Mouse (Mus musculus) lung, embryonic 14.5 days (tissue): ENCODE data around the gene Gbf1. TPM values are rescaled to one million over a fixed set of nuclear protein-coding genes. Genes with fewer than 3 reads are reported as not detected.

Experiments
- ATAC-seq: fragments of 200-750 bp; cut with Nextera tagmentation; 2 replicates; pipeline ENCODE4 v1.8.0; 2017; ENCODE audit warnings: mild to moderate bottlenecking, moderate TSS enrichment, moderate library complexity; ENCODE audit not compliant: insufficient read depth
- DNase-seq: peaks from one replicate; pipeline ENCODE4 v3.0.0-alpha.2; 2015
- H3K27ac ChIP-seq: fragments of 300-500 bp; sonication (generic); 2 replicates; pipeline ENCODE4 v1.5.1; 2014; ENCODE audit warnings: low read depth, mild to moderate bottlenecking, moderate library complexity
- H3K27me3 ChIP-seq: fragments of 300-500 bp; sonication (generic); 2 replicates; pipeline ENCODE4 v1.6.1; 2014; ENCODE audit warnings: low read length, control low read depth; ENCODE audit not compliant: insufficient read depth
- H3K36me3 ChIP-seq: fragments of 300-500 bp; sonication (generic); 2 replicates; pipeline ENCODE4 v1.6.1; 2014; ENCODE audit warnings: control low read depth; ENCODE audit not compliant: insufficient read depth
- H3K4me1 ChIP-seq: fragments of 300-500 bp; sonication (generic); 2 replicates; pipeline ENCODE4 v1.6.1; 2014; ENCODE audit warnings: antibody characterized with exemption, control low read depth; ENCODE audit not compliant: insufficient read depth
- H3K4me2 ChIP-seq: fragments of 300-500 bp; sonication (generic); 2 replicates; pipeline ENCODE4 v1.6.1; 2014; ENCODE audit warnings: mild to moderate bottlenecking
- H3K4me3 ChIP-seq: fragments of 300-500 bp; sonication (generic); 2 replicates; pipeline ENCODE4 v1.5.1; 2014; ENCODE audit warnings: low read depth, low read length
- H3K9ac ChIP-seq: fragments of 300-500 bp; sonication (generic); 2 replicates; pipeline ENCODE4 v1.6.1; 2014
- H3K9me3 ChIP-seq: fragments of 300-500 bp; sonication (generic); 2 replicates; pipeline ENCODE4 v1.6.1; 2016; ENCODE audit warnings: low read depth, low read length, control low read depth
- CTCF ChIP-seq: IDR thresholded peaks from 2 replicates; pipeline ENCODE4 v1.5.1; 2016; ENCODE audit warnings: antibody characterized with exemption, low read depth
- WGBS: fragments of 180-500 bp; shearing (Covaris S2); extraction: QIAGEN DNeasy Blood & Tissue Kit; methylation state at CpG from one replicate; pipeline ENCODE4 v1.1.7; 2014; 5-methylcytosine and 5-hydroxymethylcytosine counted together
- polyA plus RNA-seq: library from polyadenylated mRNA; unstranded; fragments of >200 nt; fragmentation: Nextera tagmentation; extraction: Ambion mirVana; gene quantifications from 2 replicates; pipeline ENCODE4 v1.2.1, GENCODE M21; 2014

The Gbf1 gene
- polyA plus RNA-seq, 1 experiment from 2014 or later: 66.4 TPM

DNA sequence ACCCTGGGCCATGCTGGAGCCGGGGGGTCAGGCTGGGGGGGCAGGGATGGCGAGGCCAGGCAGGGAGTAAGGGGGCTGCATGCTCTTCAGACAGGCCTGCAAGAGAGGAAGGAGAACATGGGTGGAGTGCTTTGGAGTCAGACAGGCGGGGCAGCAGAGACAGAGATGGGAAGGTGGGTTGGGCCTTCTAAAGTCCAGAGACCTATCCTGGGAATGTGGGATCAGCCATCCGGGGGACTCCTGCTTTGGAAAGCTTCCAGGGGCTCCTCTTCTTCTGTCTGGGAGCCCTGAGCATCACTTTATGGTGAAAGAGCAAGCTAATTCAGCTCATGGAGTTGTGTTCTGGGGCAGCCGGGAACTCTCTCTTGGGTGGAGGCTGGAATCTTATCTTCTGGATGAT is 172.6 kb downstream of the Gbf1 start:
- Histone ChIP-seq H3K9me3 (no peaks in the 10 kb centered on the region), H3K27ac (no peak overlapping the region), H3K4me3 (no peak overlapping the region), H3K9ac (no peak overlapping the region), H3K4me2 (no peak overlapping the region), H3K4me1 (peaks cover 17% of the 10 kb centered on the region), H3K27me3 (peaks cover 74% of the 10 kb centered on the region), H3K36me3 (no peaks in the 10 kb centered on the region)
- no peak for ATAC-seq
- 57% methylated on average over 5 of the region's 5 CpGs for WGBS
- TF ChIP-seq CTCF: no peak
- DNase-seq: no peak

DNA sequence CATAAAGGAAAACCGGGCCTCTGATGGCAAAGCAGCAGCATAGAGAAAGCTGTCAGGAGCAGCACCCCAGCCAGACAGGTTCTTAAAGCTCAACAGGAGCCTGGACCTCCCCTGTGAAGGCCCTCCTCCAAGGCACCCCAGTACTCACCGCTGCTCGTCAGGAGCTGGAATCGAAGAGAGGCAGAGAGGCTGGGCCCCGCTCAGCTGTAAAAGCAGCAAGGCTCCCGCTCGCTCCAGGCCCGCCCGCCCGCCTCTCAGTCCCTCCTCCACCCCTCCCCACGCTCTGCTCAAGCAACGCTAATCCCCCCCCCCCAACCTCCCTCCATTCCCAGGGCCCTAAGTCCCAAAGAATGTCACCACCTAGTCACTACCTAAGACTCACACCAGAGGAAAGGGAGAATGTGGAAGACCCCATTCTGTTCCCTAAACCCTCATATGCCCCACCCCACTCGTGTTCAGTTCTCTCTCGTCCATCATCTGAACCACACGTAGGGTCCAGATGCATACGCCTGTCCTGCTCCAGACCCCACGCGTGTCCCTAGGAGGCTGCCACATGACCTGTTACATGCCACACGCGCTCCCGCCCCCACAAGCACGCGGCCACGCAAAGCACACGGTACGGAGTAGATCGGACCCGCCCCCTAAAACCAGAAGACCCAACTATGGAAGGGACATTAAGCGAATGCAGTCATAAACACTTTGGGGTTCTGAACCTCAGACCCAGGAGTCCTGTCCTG is 173.9 kb downstream of the Gbf1 start:
- ATAC-seq (no peak), DNase-seq (no peak)
- H3K4me1 ChIP-seq: peaks cover 17% of the 10 kb centered on the region
- WGBS: 6% methylated on average over 29 of the region's 29 CpGs
- H3K27ac ChIP-seq: no peak overlapping the region
- no peaks in the 10 kb centered on the region for H3K9me3 ChIP-seq
- H3K4me3 ChIP-seq: no peak overlapping the region
- peak overlapping the region; percentile 100 for H3K4me2 ChIP-seq
- H3K9ac ChIP-seq: no peak overlapping the region
- no peak for TF ChIP-seq CTCF
- H3K36me3 ChIP-seq: peaks cover 11% of the 10 kb centered on the region
- peaks cover 62% of the 10 kb centered on the region for H3K27me3 ChIP-seq

DNA sequence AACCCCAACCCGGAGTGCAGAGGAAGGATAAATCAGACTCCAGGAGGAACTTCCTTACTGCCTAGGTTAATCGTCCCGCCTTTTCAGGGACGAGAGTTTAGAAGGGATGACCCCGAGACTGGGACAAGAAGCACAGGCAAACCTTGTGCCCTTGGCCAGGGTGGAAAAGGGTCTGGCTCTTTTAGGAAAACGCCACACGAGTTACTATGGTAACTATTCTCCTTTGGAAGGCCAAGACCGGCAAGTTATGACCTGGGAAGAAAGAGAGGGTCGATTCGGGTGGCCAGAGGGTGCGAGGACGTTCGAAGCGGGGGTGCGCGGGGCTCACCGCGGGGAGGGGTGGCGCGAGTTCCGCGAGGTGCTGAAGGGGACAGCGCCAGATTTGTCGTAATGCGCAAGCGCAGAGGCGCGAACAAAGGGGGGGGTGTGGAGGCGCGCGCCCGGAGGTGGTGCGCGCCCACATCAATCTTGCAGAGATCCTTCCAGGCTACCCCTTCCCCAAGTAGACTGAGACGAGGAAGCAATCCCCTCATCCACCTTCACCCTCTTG is 174.5 kb downstream of the Gbf1 start, which contains the start of gene Psd:
Psd (minus strand) TSS at position 401 of the 550 bp plus-strand sequence.
- H3K4me1 ChIP-seq: peaks cover 17% of the 10 kb centered on the region
- H3K4me2 ChIP-seq: peak within 1 kb of the TSS; percentile 100
- H3K4me3 ChIP-seq: peak within 1 kb of the TSS; percentile 74
- no peaks in the 10 kb centered on the region for H3K9me3 ChIP-seq
- H3K27me3 ChIP-seq: peaks cover 56% of the 10 kb centered on the region
- DNase-seq (peak; percentile 59), ATAC-seq (no peak)
- peak within 1 kb of the TSS; percentile 81; the same call in 1 of the 2 replicates for H3K27ac ChIP-seq
- peak within 1 kb of the TSS; percentile 62 for H3K9ac ChIP-seq
- TF ChIP-seq CTCF: no peak
- H3K36me3 ChIP-seq: peaks cover 13% of the 10 kb centered on the region
- under 1% methylated on average over 35 of the region's 35 CpGs for WGBS

DNA sequence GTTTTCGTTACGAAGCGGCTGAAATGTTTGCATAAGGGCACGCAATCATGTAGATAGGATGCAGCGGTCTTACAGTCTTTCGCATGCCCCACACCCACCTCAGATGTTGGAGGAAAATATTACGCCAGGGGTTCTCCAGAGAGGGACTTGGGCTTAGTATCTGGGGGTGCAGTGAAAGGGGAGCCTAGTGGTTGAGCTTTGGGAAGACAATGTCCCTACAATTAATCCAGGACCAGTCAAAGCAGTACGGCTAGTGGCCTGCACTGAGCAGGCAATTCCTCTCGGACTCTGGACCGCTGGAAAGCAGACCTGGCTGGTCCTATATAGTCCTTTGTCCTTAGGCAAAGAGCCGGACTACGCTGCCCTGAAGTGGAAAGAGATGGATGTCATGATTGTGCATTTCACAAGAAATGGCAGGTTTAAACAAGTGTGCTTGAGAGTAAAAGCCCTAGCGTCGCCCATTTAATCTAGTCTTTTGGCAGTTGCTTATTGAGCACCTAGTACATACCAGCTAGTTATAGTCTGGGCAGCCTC is 175.3 kb downstream of the Gbf1 start:
- DNase-seq (no peak), ATAC-seq (no peak)
- Histone ChIP-seq H3K4me3 (peak overlapping the region; percentile 74), H3K27me3 (peaks cover 49% of the 10 kb centered on the region), H3K9ac (peak overlapping the region; percentile 62; the same call in 1 of the 2 replicates), H3K27ac (no peak overlapping the region; the same call in 1 of the 2 replicates), H3K36me3 (peaks cover 20% of the 10 kb centered on the region), H3K9me3 (no peaks in the 10 kb centered on the region), H3K4me1 (peaks cover 17% of the 10 kb centered on the region), H3K4me2 (peak overlapping the region; percentile 100)
- no peak for TF ChIP-seq CTCF
- 29% methylated on average over 14 of the region's 14 CpGs for WGBS

DNA sequence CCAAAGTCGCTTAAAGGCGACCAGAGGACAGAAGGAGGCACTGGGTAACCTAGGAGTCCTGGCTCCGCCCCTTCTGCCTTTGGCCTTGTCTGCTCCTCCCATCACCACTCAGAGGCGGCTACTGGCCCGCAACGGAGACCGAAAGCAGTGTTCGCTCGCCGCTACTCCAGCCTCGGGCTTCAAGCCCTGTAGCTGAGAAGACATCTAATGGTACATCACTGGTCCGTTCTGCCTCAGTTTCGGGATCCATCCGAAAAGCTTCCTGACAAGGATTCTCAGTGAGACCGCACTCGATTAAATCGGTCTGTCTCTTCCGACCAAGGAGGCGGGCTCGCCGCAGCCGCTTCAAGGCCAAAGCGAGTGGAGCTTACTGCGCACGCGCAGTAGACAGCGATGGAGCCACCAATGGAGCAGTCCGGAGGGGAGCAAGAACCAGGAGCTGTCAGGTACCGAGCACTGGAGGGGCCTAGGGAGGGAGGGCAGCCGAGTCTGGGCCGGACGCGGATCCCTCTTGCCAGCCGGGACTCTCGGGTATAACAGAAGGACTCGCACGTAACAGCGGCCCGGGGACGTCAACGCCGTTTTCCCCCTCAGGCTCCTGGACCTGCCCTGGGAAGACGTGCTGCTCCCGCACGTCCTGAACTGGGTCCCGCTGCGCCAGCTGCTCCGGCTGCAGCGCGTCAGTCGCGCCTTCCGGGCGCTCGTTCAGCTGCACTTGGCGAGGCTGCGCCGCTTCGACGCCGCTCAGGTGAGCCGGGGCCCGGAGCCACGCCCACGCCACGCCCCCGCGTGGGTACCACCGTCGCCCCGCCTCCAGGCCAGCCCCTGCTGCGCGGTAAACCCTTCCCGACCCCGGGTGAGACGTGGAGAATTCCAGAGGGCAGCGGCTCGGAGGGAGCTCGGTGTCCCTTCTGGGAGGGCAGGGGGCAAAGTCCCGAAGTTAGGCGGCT is 176.0 kb downstream of the Gbf1 start, which contains the start of gene Fbxl15:
Fbxl15 (plus strand) TSS at position 104 of the 950 bp plus-strand sequence.
- H3K36me3 ChIP-seq: peaks cover 20% of the 10 kb centered on the region

DNA sequence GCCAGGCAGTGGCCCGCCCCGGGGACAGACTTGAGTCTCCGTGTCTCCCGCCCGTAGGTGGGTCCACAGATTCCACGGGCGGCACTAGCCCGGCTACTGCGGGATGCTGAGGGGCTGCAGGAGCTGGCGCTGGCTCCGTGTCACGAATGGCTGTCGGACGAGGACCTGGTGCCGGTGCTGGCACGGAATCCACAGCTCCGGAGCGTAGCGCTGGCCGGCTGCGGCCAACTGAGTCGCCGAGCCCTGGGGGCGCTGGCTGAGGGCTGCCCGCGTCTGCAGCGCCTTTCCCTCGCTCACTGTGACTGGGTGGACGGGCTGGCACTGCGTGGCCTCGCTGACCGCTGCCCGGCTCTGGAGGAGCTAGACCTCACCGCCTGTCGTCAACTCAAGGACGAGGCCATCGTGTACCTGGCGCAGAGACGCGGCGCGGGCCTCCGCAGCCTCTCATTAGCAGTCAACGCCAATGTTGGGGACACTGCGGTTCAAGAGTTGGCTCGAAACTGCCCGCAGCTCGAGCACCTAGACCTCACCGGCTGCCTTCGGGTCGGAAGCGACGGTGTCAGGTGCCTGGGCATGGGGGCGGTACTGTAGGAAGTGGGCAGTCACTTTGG is 176.8 kb downstream of the Gbf1 start:
- peaks cover 17% of the 10 kb centered on the region for H3K4me1 ChIP-seq
- DNase-seq (no peak), ATAC-seq (peak; percentile 4)
- no peaks in the 10 kb centered on the region for H3K9me3 ChIP-seq
- H3K36me3 ChIP-seq: peaks cover 20% of the 10 kb centered on the region
- WGBS: 2% methylated on average over 43 of the region's 54 CpGs
- no peak for TF ChIP-seq CTCF
- peak overlapping the region; percentile 74 for H3K4me3 ChIP-seq
- H3K27me3 ChIP-seq: peaks cover 35% of the 10 kb centered on the region
- H3K27ac ChIP-seq: peak overlapping the region; percentile 81; the same call in 1 of the 2 replicates
- peak overlapping the region; percentile 62 for H3K9ac ChIP-seq
- peak overlapping the region; percentile 100 for H3K4me2 ChIP-seq

More for the DNA sequence above, 176.0 kb downstream of the Gbf1 start, which contains the start of gene Fbxl15:
- Histone ChIP-seq H3K4me3 (peak within 1 kb of the TSS; percentile 74), H3K9ac (peak within 1 kb of the TSS; percentile 62), H3K27me3 (peaks cover 43% of the 10 kb centered on the region), H3K9me3 (no peaks in the 10 kb centered on the region), H3K4me2 (peak within 1 kb of the TSS; percentile 100), H3K4me1 (peaks cover 17% of the 10 kb centered on the region), H3K27ac (peak within 1 kb of the TSS; percentile 81)
- ATAC-seq (peak; percentile 93), DNase-seq (peak; percentile 98)
- no peak for TF ChIP-seq CTCF
- WGBS: under 1% methylated on average over 80 of the region's 81 CpGs
